Mouse (Mus musculus) urinary bladder, adult 18-20 months (tissue): Measurements from ENCODE around the gene Gm20521.

Experiments
- DNase-seq, 2 experiments: peaks; one replicate each; pipeline ENCODE4 v3.0.0; 2022; ENCODE audit warnings: low spot score in 2 of 2, mixed read lengths in 2 of 2

Gm20521 gene

GRCm38 (mm10) chr14:54893651-54894181, 10.5 kb downstream of the Gm20521 start:
- peak; percentile 98 for DNase-seq

GRCm38 (mm10) chr14:54894296-54895151, 11.3 kb downstream of the Gm20521 start:
- DNase-seq, result peak; percentile 60 to 69

- no peak for DNase-seq
These were observed 14.2 kb downstream of the Gm20521 start for GRCm38 (mm10) chr14:54897445-54897844.

- peak; percentile 26 to 57 for DNase-seq
These were observed 17.1 kb downstream of the Gm20521 start for GRCm38 (mm10) chr14:54900383-54900782.

- DNase-seq, result no peak
These were observed 20.4 kb downstream of the Gm20521 start for GRCm38 (mm10) chr14:54903641-54904040.

GRCm38 (mm10) chr14:54908682-54909081, 25.4 kb downstream of the Gm20521 start:
- no peak for DNase-seq

GRCm38 (mm10) chr14:54912109-54912850, 29.0 kb downstream of the Gm20521 start:
- DNase-seq, result no peak

GRCm38 (mm10) chr14:54912886-54913285, 29.6 kb downstream of the Gm20521 start, which contains the start of gene Slc22a17:
Slc22a17 (minus strand) TSS chr14:54913132.
- DNase-seq, result no peak

GRCm38 (mm10) chr14:54913343-54913742, 30.1 kb downstream of the Gm20521 start:
- no peak for DNase-seq

- no peak for DNase-seq
These were observed 36.9 kb downstream of the Gm20521 start for GRCm38 (mm10) chr14:54920076-54920685.

GRCm38 (mm10) chr14:54924641-54925348, 41.6 kb downstream of the Gm20521 start:
- DNase-seq, result peak in 1 of 2 experiments; percentile 84

GRCm38 (mm10) chr14:54925349-54926342, 42.4 kb downstream of the Gm20521 start, which contains the start of gene Efs:
Efs (minus strand) TSS chr14:54926126.
- DNase-seq, result peak; percentile 73 to 82

- peak; percentile 75 to 81 for DNase-seq
These were observed 43.3 kb downstream of the Gm20521 start for GRCm38 (mm10) chr14:54926401-54927158.

- DNase-seq, result no peak
These were observed 44.1 kb downstream of the Gm20521 start for GRCm38 (mm10) chr14:54927296-54927695.

- DNase-seq, result no peak
These were observed 46.6 kb downstream of the Gm20521 start for GRCm38 (mm10) chr14:54929801-54930200.

- no peak for DNase-seq
These were observed 47.2 kb downstream of the Gm20521 start for GRCm38 (mm10) chr14:54930431-54930830.

- no peak for DNase-seq
These were observed 49.5 kb downstream of the Gm20521 start, which contains the start of gene Il25 for GRCm38 (mm10) chr14:54932645-54933150. Il25 (plus strand) TSS chr14:54932695.

- no peak for DNase-seq
These were observed 52.9 kb downstream of the Gm20521 start, which contains the start of gene Cmtm5 for GRCm38 (mm10) chr14:54935904-54936830. Cmtm5 (plus strand) TSS chr14:54936261.
